Mouse (Mus musculus) 416B (cell line): ENCODE results near the gene Rrp7a.

ENCODE experiments used
- DNase-seq: peaks from one replicate; pipeline ENCODE4 v3.0.0; 2011; ENCODE audit warnings: low read depth

The Rrp7a gene

DNA sequence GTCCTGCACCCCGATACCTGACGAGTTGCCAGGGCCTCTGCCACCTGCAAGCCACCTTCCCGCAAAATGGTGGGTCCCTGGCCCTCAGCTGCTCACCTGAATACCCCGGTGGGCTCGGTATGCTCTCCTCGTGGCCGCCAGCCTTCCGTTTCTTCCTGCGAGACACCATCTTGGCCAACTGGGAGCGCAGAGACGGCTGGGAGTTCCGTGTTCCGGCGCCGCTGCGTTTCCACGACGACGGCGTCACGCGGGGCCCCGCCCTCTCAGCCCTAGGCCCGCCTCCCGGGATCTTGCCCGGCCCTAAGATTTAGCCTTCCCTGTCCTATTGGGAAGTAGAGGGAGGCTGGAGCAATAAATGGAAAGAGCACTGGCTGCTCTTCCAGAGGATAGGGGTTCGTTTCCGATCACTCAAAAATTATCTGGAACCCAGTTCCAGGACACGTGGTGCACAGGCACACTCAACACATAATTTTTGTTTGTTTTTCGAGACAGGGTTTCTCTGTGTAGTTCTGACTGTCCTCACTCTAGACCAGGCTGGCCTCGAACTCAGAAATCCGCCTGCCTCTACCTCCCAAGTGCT lies at the start of gene Rrp7a:
Gene Rrp7a, minus strand, starts transcription at position 236 of the 580 bp plus-strand sequence.
- DNase-seq, result peak; percentile 81

DNA sequence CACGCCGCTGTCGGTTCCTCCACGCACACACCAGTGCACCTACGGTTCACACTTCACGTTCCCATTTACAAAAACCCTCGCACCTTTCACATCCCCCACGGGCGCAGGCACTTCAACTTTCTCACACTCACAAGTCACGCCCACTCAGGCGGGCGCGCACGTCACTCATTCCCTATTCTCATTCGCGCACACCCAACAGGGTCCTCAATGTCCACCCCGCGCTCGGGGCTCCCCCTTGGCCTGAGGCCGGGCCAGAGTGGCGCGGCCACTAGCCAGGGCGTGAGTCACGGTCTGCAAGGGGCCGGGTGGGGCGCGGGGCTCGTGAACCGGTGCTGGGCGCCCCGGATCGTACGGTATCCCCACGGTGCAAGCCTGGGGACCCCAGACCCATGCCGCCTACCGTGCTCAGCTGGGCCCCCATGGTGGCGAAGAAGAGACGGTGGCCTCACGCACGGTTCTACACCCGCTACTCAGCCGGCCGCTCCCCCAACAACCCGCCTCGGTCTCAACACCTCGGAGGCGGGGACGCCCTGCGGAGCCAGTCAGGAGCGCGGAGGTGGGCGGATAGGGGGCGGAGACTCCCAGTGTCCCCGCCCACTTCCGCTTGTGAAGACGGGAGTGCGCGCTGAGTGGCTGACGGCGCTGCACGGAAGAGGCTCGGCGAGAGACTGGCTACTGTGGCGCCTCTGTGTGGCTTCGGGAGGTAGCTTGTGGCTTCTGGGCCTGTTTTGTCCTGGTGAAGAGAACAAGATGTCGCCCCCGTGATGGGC lies 49.3 kb upstream of the Rrp7a start:
- peak; percentile 97 for DNase-seq

GRCm38 (mm10) chr15:83170956-83171659 lies 48.5 kb upstream of the Rrp7a start:
- peak; percentile 49 for DNase-seq

DNA sequence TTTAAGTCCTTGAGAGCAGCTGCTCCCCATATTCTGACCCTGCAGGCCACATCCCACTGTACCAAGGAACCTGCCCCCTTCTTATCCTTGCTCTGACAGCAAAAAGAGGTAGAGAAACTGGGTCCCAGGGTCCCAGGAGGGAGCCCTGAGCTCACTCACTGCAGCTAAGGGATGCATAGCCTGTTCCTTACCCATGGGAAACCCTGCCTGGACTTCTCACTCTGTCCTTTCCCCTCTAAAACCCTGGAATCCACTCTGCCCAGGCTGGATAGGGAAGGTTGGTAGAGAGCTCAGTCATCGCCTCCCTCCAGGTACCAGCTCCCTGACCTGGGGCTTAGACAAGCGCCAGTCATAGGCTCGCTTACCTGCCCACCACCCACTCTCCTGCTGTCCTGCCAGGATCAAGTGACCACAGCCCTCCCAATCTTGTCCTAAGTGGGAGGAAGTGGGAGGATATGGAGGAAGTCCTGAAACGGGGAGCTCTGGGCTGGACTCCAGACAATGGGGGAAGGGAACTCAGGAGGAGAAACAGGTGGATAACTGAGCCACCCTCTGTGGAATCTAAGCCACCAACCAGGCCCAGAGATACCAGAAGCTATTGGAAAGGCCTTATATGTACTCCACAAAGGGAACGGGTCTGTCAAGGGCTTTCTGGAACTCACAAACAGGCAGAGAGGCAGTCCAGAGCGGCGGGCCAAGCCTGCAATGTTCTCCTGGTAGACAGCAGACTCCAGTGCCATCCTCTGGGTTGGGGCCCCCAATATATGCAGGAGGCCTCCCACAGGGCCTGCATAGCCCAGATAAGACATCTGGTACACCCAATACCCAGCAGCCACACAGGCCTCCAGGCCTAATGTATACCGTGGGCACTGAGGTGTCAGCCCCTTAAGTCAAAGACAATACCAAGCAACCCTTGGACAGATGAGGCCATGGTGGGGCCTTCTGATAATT lies 47.4 kb upstream of the Rrp7a start:
- DNase-seq, result no peak

GRCm38 (mm10) chr15:83168875-83169771 lies 46.5 kb upstream of the Rrp7a start:
- DNase-seq, result no peak

GRCm38 (mm10) chr15:83168311-83168710 lies 45.7 kb upstream of the Rrp7a start:
- DNase-seq, result no peak

DNA sequence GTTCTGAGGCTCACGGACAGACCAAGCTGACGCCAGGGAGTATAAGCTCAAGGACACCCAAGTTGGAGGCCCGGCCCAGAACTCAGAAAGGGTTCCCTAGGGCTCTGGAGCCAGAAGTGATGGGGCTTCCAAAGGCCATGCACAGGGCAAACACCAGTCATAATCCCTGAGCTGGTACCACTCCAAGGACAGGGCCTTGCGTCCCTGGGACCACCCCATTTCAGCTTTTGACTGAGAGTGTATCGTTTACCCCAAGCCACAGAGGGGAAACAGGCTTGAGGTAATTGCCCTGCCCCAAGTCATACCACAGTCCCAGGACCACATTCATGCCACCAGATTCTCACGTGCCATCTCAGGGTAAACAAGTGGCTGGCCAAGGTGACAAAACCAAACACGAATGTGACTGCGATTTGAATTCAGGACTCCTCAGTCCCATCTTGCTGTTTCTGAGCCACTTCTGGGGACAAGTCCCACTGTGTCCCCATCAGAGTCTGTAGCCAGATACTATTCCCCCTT lies 45.0 kb upstream of the Rrp7a start:
- no peak for DNase-seq

DNA sequence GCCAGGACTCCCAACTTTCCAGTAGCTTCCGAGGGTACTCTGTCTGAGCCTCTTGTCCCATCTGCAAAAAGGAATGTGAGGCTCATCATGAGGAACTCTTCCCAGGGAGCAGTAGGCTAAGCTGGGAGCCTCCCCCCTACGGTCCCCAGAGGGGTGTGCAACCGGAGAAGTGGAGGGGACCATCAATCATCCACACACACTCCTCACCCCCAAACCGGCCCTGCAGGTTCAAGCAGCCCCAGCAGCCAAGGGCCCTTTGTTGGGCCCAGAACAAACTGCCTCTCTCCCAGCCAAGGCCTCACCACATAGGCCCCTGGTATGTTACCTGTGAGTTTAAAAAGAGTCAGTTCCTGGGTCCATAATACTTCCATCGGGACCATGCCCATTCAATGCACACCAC lies 44.5 kb upstream of the Rrp7a start:
- DNase-seq, result no peak

- DNase-seq, result peak; percentile 77
These were observed 44.0 kb upstream of the Rrp7a start for GRCm38 (mm10) chr15:83166642-83167041.

DNA sequence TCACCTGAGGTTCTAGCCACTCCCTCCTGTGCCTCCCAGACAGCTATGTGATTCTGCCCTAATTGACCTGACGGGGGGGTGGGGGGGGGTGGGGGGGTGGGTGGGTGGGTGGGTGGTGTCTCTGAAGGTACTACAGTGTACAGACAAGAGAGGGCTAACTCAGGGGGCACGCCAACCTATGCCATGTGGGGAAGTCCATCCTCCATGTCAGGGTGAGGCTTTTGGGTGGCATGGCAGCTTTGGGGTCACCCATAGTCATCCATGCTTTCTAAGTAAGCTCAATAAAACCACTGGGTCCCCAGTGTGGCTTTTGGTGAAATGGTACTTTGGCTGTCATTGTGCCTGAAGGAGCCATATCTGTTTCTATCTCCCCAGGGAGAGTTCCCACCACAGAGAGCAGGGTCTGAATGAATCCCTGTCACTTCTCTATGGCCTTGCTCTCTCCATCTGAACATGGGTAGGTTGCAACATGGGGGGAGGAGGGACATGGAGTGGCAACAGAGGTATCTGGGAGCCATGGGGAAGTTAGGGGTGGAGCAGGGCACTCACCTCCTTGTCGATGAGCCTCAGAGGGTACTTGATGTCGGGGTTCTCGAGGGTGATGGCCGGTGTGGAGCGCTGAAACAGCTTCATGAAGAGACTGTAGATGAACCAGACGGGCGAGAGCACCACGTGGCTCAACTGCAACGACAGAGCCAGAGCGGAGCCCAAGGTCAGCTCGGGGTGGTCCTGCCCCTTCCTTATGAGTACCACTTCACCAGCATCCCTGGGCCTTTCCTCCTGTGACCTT lies 43.1 kb upstream of the Rrp7a start:
- DNase-seq, result no peak

- no peak for DNase-seq
These were observed 42.4 kb upstream of the Rrp7a start for GRCm38 (mm10) chr15:83164971-83165471.

- DNase-seq, result no peak
These were observed 40.4 kb upstream of the Rrp7a start for GRCm38 (mm10) chr15:83162818-83163485.

DNA sequence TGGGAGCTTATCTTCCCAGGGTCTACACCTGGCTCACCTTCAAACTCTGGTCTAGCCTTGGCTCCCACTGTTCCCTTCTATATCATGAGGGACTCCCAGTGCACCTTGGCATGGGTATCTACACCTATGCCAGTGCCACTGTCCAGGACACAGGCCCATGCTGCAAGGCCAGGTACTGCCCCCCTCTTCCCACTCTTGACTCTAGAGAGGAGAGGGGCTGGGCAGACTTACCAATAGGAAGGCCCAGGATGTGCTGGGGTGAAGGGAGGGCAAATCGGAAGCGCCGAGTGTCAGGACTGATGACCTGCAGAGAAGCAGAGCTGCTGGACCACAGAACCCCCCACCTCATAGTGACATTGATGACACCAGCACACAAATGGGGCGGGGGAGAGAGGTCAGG lies 39.4 kb upstream of the Rrp7a start:
- DNase-seq, result no peak

DNA sequence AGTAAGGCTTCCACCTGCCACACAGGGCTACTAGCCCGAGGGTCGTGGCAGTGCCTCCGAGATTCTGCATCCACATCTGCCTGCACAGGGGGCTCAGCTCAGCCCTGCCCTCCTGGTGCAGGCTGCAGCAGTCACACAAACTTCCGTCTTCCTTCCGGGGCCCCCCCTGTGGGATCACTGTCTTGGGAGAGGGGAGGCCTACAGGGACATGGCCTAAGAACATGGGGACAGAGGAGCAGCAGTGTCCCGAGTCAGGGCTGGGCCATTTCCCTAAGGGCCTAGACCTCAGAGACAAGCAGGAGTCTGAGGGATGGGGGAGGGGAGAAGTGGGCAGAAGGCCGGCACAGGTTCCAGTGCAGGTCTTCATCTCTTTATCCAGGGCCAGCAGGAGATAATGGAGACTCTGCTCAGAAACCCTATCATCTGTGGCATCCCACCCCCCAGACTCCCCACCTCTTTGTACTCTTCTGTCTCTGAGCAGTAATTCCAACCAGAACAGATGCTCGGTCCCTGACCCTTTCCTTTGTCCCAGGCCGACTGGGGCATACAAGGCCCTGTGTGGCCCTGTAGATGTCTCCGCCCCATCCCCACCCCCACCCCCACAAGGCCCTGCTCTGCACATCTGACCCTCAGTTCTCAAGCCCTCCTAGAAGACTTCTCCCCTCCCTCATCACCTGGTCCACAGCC lies 38.6 kb upstream of the Rrp7a start:
- no peak for DNase-seq

- no peak for DNase-seq
These were observed 38.0 kb upstream of the Rrp7a start for GRCm38 (mm10) chr15:83160561-83160960.

DNA sequence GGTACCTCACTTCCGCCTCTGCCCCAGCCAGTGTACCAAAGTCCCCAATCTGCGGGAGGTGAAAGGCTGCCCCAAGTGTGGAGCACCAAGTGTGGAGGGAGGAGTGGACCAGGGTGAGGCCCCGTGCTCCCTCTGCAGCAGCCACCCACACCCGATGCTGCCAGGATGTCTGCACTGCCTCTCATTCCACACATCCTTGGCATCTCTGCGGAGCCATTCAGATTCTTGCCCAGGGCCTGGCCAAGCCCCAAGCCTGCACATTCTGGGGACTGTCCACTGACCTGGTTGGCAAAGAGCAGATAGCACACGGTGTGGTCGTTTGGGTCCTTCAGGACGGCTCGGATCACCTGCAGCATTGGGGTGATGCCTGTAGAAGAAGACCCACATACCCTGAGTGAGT lies 37.2 kb upstream of the Rrp7a start:
- DNase-seq, result no peak

- no peak for DNase-seq
These were observed 36.1 kb upstream of the Rrp7a start for GRCm38 (mm10) chr15:83158587-83159160.

GRCm38 (mm10) chr15:83157667-83158064 lies 35.1 kb upstream of the Rrp7a start:
- DNase-seq, result no peak
